In genomic region chr6:91307972-91308371, GRCm38 (mm10) we compare ENCODE assay signal across 11 mouse cellular contexts.
DNase-seq lines count a peak whose midpoint lies in the region; ATAC-seq and TF ChIP-seq lines count a peak whose summit lies in the region.
"Had no signal": no experiment of that assay in that cellular context is flagged by ENCODE, and none has a peak within 500 bp of the region (broad histone marks: within the 10 kb centered on the region; RNA-seq: fewer than 3 reads in every experiment).

No protein-coding gene starts in this region.

- no peaks in the 10 kb centered on the region for H3K36me3 ChIP-seq in forebrain, embryonic 13.5 days (ENCODE audit: poor library complexity, severe bottlenecking)
- H3K36me3 ChIP-seq in forebrain, embryonic 10.5 days (replicated peaks), result no peaks in the 10 kb centered on the region
- H3K36me3 ChIP-seq: heart, embryonic 15.5 days; limb, embryonic 15.5 days had no signal

- ATAC-seq in forebrain, embryonic 13.5 days, result peak; percentile 85

- no peak overlapping the region for H3K9ac ChIP-seq in forebrain, embryonic 13.5 days
- H3K9ac ChIP-seq: heart, embryonic 15.5 days; limb, embryonic 15.5 days had no signal

- no peaks in the 10 kb centered on the region for H3K27me3 ChIP-seq in forebrain, embryonic 13.5 days
- H3K27me3 ChIP-seq in forebrain, embryonic 10.5 days (ENCODE audit: poor library complexity, severe bottlenecking), result no peaks in the 10 kb centered on the region
- H3K27me3 ChIP-seq: limb, embryonic 15.5 days had no signal

- no peak for DNase-seq in forebrain, embryonic 10.5 days (ENCODE audit: extremely low spot score, low spot score)
- DNase-seq in retina, postnatal 1 day, result peak; percentile 67
- DNase-seq in retina, embryonic 14.5 days (ENCODE audit: low spot score), result no peak
- DNase-seq in lung, adult 2 months, result peak; percentile 67
- DNase-seq in T-cell, adult 2 months (ENCODE audit: low spot score), result no peak
- no peak for DNase-seq in thymus, postnatal 25 days
- no peak for DNase-seq in adipocyte (ENCODE audit: low spot score)
- DNase-seq: right cerebral cortex, postnatal 4 days had no signal

- no peak overlapping the region for H3K4me2 ChIP-seq in forebrain, embryonic 13.5 days
- H3K4me2 ChIP-seq: heart, embryonic 15.5 days; limb, embryonic 15.5 days had no signal

- H3K4me3 ChIP-seq in forebrain, embryonic 13.5 days, result no peak overlapping the region
- H3K4me3 ChIP-seq in forebrain, embryonic 10.5 days, result no peak overlapping the region
- no peak overlapping the region for H3K4me3 ChIP-seq in lung, adult 2 months (replicated peaks; ENCODE audit: extremely low read depth, low read depth, low read length)
- H3K4me3 ChIP-seq: heart, embryonic 15.5 days; limb, embryonic 15.5 days had no signal

- TF ChIP-seq POLR2A in lung, adult 2 months (IDR thresholded peaks at IDR 0.05; ENCODE audit: borderline replicate concordance, extremely low read depth, low read depth, low read length), result no peak

- H3K9me3 ChIP-seq in forebrain, embryonic 13.5 days (replicated peaks), result no peaks in the 10 kb centered on the region
- no peaks in the 10 kb centered on the region for H3K9me3 ChIP-seq in forebrain, embryonic 10.5 days
- H3K9me3 ChIP-seq: heart, embryonic 15.5 days; limb, embryonic 15.5 days had no signal

- peak overlapping the region; percentile 86 for H3K27ac ChIP-seq in forebrain, embryonic 13.5 days
- H3K27ac ChIP-seq in forebrain, embryonic 10.5 days, result no peak overlapping the region; the same call in 1 of the 2 replicates
- H3K27ac ChIP-seq: heart, embryonic 15.5 days; limb, embryonic 15.5 days had no signal

- H3K4me1 ChIP-seq in forebrain, embryonic 13.5 days, result peaks cover 18% of the 10 kb centered on the region
- H3K4me1 ChIP-seq in forebrain, embryonic 10.5 days, result 0 out of 2 replicates have a peak, but pooled peaks cover under 1% of the 10 kb centered on the region
- no peaks in the 10 kb centered on the region for H3K4me1 ChIP-seq in lung, adult 2 months (ENCODE audit: control insufficient read depth, insufficient read depth, low read length)
- H3K4me1 ChIP-seq: limb, embryonic 15.5 days had no signal

- no peak for TF ChIP-seq CTCF in lung, adult 2 months (IDR thresholded peaks at IDR 0.05; ENCODE audit: insufficient read depth, low read length)

- 25% methylated on average over 1 of the region's 1 CpGs for WGBS in forebrain, embryonic 13.5 days
- 63% methylated on average over 1 of the region's 1 CpGs for WGBS in forebrain, embryonic 10.5 days
- whole genome bisulfite sequencing in lung, adult 2 months, result 37% methylated on average over 1 of the region's 1 CpGs

Comparison
In these comparisons a context has a peak if more than half of its experiments do, and no peak if none do; other contexts are left out.
1. DNase-seq: peak in retina, postnatal 1 day (single experiment) and lung, adult 2 months (single experiment); none in forebrain, embryonic 10.5 days (single experiment), retina, embryonic 14.5 days (single experiment), T-cell, adult 2 months (single experiment), thymus, postnatal 25 days (single experiment) and adipocyte (single experiment).